Mouse (Mus musculus) gastrocnemius, adult 18-20 months (tissue): Measurements from ENCODE around the gene Epn2. TPM values are rescaled to one million over a fixed set of nuclear protein-coding genes. Genes with fewer than 3 reads are reported as not detected.

ENCODE experiments used
- DNase-seq: peaks from one replicate; pipeline ENCODE4 v3.0.0; 2021; ENCODE audit warnings: low spot score
- total RNA-seq, 2 experiments: library from RNA; stranded (reverse); gene quantifications; 2 replicates each; pipeline ENCODE4 v1.2.3; 2021

The Epn2 gene
- total RNA-seq, 2 experiments from 2014 or later, result 23.2 to 25.1 TPM

DNA sequence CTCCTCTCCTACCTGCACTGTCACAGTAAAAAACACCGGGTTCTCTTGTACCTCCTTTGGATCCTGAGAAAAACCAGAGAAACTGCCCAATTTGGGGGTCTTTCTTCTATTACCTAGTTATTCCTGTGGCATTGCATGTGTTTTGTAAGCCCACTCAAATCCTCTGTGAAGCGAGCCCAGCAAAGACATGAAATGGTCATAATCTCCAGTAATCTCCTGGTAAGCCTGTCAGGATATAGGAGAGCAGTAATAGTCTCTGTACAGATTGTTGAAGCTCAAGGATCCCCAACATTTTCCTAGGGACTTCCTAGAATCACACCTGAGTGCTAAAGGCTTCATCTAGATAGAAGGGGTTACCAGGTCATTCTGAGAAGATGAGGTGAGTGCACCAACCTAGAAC lies 38.4 kb downstream of the Epn2 start:
- no peak for DNase-seq

DNA sequence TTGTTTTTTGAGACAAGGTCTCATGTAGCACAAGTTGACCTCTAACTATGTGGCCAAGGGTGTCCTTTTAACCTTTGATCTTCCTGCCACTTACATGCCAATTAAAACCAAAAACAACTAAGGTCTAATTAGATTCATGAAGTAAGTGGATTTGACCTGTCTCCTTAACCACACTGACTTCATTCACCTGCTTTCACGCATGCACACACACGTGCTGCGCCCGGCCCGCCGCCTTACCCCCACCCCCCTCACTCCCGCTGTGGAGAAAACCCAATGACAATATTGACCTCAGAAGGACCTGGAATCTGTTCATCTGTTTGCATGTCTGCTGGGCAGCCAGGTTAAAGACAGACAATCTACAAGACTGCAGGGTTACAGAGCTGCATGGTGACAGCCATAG lies 38.8 kb downstream of the Epn2 start:
- DNase-seq, result no peak

DNA sequence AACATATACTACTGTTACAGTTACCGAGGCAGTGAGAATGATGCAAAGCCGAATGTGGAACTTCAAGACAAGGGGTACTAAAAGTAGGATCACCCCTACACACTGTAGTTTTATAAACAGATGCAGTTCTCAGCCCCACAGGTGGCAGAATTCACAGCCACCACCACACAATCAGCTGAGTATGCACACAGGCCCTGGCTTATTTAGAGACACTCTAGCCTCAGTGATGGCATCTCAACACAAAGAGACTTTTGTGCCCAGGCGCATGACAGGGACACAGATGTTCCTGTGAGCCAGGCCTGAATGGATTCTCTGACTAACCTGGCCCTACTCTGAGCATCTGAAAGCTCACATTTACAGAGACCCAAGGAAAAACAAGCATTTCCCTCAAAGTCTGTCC lies 42.1 kb downstream of the Epn2 start:
- no peak for DNase-seq

DNA sequence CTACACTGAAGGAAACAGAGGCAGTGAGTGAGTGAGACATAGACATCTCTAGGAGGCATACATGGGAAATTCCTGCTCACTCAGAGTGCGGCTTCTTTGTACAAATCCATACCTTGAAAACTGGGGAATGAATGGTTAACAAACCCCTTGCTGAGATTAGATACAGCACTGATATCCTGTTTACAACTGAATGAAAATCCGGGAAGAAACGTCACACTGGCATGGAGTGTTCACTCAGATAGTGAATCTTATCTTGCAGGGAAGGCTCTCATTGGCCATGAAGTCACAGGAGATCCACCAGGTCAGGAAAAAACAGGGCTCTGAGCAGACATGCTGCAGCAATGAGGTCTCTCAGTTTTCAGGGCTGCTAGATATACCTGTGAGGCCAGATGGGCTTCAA lies 42.5 kb downstream of the Epn2 start:
- no peak for DNase-seq

DNA sequence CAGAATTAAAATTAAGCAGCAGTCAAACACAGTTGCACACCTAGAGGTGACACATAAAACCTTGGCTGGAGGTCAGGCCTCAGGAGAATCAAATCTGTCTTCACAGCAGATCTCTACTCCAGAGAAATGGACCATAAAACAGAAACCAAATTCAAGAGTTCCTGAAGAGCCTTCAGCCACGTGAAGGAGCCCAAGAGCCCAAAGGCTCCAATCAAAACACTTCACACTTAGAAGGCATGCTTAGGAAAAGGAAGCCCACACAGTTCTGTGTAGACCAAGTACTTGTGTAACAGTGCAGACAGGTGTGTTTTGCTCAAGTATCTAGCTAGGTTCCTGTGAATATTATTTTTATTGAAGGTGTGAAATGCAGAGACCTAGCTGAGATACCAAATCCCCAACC lies 44.0 kb downstream of the Epn2 start:
- DNase-seq, result no peak

- DNase-seq, result peak; percentile 28
These were observed 45.9 kb downstream of the Epn2 start for GRCm38 (mm10) chr11:61533571-61533970.

DNA sequence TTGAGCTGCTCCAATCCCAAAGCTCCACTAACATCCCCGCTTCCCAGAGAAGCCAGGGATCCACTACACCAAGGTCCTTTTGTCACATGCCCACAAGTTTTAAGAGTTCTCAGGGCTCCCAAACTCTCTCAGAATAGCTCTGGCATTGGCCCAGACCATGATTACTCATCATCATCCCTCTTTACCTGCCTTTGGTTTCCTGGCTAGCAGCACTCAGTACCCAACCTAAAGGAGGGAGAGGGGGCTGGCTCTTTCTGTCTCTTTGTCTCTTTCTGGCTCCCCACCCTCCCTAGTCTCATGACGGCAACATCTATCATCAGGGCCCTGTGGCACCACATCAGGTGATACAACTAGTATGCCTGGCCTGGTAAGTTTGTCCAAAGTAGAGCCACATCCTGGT lies 46.7 kb downstream of the Epn2 start:
- DNase-seq, result no peak

GRCm38 (mm10) chr11:61529268-61529713 lies 50.2 kb downstream of the Epn2 start:
- no peak for DNase-seq

DNA sequence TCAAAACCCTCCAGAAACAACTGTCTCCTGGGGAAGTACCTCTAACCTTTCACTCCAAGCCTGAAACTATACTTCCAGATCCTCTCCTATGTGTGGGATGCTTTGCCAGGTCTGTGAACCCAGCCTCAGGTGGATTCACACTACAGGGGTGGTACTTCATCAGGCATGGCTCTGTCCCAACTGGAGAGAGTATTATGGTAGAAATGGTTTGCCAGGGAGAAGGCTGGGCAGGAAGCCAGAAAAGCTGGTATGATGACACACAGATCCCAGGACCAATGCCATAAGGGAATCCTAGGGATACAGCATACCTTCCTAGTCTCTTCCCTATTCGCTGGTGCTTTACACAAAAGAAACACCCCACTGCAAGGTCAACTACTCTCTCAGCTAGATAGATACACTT lies 52.6 kb downstream of the Epn2 start:
- DNase-seq, result no peak

DNA sequence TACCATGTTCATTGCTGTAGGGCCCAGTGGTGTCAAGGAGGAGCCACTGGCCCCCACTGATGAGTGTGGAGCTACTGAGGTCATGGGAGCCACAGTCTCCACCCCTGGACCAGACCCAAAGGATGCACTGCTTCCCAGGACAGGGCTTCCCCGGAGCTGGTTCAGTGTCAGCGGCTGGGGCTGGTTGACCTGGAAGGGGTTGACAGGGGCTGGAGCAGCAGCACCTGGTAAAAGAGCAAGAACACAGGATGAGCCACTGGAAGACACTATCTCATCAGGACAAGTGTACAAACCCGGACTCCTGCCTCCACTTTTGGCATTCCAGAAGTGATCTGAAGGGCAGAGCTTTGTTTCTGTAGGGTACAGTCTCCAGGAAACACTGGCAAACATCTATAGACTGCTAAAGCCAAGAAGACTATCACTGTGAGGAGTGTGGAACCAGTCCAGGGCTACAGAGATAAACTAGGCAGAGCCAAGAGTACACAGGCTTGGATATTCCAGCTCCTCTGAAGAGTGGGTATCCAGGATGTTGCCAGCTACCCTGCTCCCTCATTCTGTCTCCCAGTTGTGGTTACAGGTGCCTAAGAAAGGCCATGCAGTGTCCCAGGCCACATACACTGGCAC lies 59.9 kb downstream of the Epn2 start:
- DNase-seq, result no peak

GRCm38 (mm10) chr11:61518871-61519270 lies 60.6 kb downstream of the Epn2 start:
- no peak for DNase-seq

- DNase-seq, result no peak
These were observed 61.5 kb downstream of the Epn2 start for GRCm38 (mm10) chr11:61517971-61518370.

DNA sequence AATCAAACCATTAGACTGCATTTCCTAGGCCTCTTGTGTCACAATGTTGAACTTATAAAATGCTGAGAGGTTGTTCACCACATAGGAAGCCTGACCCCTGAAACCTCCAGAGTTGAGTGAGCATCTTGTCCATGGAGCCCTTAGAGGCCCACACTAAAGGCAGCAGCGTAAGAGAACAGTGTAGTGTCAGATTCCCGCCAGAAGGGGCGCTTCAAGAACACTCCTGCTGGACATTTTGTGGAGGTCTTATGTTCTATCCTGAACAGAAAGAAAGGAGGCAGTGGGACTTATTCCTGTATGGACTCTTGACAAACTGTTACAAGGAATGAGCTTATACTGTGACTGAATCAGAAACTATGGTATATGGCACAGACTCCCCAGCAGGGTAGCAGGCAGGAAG lies 64.5 kb downstream of the Epn2 start:
- peak; percentile 39 for DNase-seq

- DNase-seq, result peak; percentile 98
These were observed 74.7 kb downstream of the Epn2 start, which contains the start of gene B9d1 for GRCm38 (mm10) chr11:61504713-61505257. B9d1 (plus strand) TSS chr11:61505144.

DNA sequence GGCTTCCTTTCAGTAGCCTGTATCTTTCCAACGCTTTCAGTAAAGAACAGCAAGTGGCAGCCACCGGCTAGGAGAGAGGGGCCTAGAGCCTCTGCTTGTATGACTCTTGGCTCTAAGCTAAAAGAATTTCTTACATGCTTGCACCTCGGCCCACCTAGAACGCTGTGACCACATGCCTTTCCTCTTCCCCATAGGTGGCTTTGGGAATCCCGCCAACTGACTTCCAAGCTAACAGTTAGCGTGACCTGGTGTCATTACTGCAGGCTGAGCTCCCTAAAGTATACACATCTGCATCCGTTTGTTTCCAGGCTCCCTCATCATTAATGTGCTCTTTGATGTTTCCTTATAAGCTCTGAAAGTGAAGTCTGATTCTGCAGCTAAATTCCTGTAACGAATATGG lies 75.6 kb downstream of the Epn2 start:
- DNase-seq, result no peak

DNA sequence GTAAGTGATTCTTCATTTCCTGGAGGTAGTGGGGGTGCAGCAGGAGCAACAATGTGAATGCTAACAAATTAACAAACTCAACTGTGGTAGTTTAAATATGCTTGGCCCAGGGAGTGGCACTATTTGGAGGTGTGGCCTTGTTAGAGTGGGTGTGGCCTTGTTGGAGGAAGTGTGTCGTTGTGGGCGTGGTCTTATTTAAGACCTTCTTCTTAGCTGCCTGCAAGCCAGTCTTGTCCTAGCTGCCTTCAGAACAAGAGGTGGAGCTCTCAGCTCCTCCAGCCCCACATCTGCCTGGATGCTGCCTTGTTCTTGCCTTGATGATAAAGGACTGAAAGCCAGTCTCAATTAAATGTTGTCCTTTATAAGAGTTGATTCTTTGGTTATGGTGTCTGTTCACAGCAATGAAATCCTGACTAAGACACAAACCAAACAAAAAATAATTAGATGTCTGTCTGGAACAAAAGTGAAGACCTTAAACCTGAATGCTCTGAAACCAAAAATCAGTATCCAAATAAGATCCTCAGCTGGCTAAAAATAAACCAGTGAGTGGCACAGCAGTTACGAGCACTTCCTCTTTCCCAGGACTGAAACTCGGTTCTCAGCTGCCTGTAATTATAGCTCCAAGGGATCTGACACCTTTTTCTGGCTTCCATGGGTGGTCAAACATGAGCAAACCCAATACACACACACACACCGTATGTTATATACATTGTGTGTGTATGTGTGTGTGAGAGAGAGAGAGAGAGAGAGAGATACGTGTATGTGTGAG lies 80.6 kb downstream of the Epn2 start:
- no peak for DNase-seq

GRCm38 (mm10) chr11:61497490-61497889 lies 82.0 kb downstream of the Epn2 start:
- DNase-seq, result no peak

- DNase-seq, result no peak
These were observed 84.0 kb downstream of the Epn2 start for GRCm38 (mm10) chr11:61495528-61495927.

- peak; percentile 95 for DNase-seq
These were observed 85.1 kb downstream of the Epn2 start, which contains the start of gene Mapk7 for GRCm38 (mm10) chr11:61494129-61494997. Mapk7 (minus strand) TSS chr11:61494406.

GRCm38 (mm10) chr11:61493525-61494128 lies 85.9 kb downstream of the Epn2 start:
- no peak for DNase-seq

DNA sequence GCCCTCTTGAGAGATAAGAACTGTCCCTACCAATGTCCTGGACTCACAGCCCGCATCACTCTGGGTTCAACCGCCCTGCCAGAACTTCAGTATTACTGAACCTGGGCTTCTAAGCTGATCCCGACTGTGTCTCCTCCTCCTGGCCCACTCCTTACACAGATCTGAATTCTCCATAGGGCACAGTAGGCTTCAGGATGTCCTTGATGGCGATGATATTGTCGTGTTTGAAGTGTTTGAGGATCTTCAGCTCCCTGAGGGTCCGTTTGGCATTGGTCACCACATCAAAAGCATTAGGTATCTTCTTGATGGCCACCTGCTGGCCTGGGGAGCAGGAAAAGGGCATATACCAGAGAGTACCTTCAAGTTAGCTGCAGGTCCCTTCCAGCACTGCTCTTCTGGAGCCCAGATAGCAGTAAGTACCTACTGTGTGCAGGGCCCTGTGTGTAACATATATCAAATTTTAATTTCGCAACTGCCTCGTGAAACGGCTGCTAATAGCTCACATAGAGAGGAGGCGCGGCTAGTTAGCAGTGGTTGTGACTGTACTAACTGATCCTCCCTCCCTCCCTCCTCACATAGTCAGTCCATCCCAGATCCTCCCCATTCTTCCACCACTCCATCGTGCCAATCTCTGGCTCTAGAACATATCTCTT lies 86.6 kb downstream of the Epn2 start:
- no peak for DNase-seq
